Mouse (Mus musculus): ENCODE data around the gene Gnptab. TPM values are rescaled to one million over a fixed set of nuclear protein-coding genes. Genes with fewer than 3 reads are reported as not detected.

Gene Gnptab
- polyA plus RNA-seq, 1 experiment, result 6.1 TPM

- DNase-seq (ENCODE audit: low read depth, low spot score), result no peak
Observed at GRCm38 (mm10) chr10:88374984-88375383, 3.9 kb upstream of the Gnptab start.

DNA sequence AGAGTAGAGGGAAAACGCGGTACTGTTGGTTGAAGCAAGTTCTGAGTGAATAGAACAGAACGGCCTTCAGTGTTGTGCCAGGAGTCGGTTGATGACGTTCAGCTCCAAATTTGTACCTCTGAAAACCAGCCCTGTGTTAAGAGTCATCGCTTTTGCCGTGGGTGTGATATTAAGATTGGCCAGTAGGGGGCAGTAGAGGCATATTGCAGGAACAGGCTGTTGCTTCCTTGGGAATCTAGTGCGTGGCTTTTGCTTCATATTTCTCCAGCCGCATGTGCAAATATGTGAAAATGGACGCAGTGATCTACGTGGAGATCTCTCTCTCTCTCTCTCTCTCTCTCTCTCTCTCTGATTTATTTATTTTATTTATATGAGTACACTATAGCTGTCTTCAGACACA is 2.2 kb upstream of the Gnptab start:
- 4% methylated on average over 11 of the region's 11 CpGs for WGBS
- DNase-seq (ENCODE audit: low read depth, low spot score), result peak; percentile 67

More at GRCm38 (mm10) chr10:88374984-88375383, 3.9 kb upstream of the Gnptab start:
- WGBS, result 49% methylated on average over 10 of the region's 10 CpGs

- no peak for DNase-seq (ENCODE audit: low read depth, low spot score)
- 88% methylated on average over 4 of the region's 4 CpGs for WGBS
Observed at GRCm38 (mm10) chr10:88377666-88378065, 1.3 kb upstream of the Gnptab start.

DNA sequence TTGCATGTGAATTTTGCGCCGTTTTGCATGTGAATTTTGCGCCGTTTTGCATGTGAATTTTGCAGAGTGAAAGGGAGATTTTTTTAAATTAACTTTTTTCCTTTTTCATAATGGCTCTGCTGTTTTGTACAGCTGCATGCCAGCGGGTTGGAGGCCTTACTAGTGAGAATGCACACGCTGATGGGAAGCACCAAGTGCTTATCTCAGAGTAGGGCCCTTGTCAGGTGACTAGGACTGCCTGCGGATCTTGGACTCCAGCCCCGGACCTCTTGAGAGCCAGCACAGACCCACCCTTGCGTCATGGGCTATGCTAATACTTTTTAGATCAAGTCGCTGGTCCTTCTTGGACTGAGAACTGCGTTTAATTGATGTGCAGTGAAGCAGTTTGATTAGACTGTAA is 1.1 kb downstream of the Gnptab start:
- peak; percentile 37 for DNase-seq (ENCODE audit: low read depth, low spot score)
- WGBS, result 3% methylated on average over 11 of the region's 11 CpGs

DNA sequence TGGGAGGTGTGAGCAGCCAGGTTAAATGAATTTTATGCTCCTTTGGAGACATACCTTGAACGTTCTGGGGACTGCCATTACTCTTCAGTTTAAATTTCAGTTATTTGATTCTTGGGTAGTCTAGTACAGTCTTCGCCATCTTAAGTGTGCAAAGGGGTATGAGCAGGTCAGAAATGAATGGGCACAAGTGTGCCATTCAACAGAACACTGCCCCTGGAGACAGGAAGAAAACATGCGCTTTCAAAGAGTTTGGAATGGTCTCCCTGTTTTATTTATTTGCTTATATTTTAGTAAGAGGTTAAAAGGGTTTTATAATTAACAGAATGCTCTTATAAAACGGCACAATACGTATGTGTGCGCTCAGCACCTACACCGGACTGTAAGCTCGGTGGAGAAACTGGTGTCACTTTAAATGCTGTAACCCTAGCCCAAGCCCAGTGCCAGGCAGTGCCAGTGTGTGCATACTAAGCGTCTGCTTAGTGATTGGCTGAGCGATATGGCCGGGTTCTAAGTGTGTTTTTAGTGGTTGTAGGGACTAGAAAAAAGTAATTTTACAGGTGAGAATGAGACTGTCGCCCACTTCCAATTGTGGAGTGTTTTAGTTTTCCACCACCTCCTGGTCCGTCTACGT is 1.6 kb downstream of the Gnptab start:
- no peak for DNase-seq (ENCODE audit: low read depth, low spot score)
- WGBS, result 27% methylated on average over 14 of the region's 14 CpGs

GRCm38 (mm10) chr10:88381286-88381685 is 2.4 kb downstream of the Gnptab start:
- WGBS, result 81% methylated on average over 4 of the region's 4 CpGs
- DNase-seq (ENCODE audit: low read depth, low spot score), result no peak

DNA sequence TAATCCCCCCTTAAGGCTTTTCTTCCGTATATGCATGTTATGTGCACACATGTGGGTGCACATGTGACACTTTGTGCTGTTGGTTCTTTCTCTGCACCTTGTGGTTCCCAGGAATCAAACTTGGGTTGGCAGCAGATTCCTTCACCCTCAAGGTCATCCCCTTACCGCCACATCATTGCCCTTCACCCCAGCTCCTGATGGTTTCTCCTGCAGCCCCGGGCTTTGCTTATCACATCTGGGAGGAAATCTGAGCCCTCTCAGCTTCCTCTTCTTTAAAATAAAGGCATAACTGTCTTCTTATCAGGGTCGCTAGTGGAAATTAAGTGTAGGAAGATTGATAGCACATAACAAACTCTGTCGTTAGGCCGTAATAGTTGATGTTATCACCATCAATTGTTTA is 3.1 kb downstream of the Gnptab start:
- WGBS, result 52% methylated on average over 6 of the region's 6 CpGs
- no peak for DNase-seq (ENCODE audit: low read depth, low spot score)

- no peak for DNase-seq (ENCODE audit: low read depth, low spot score)
- WGBS, result 77% methylated on average over 4 of the region's 4 CpGs
Observed at GRCm38 (mm10) chr10:88383479-88383878, 4.5 kb downstream of the Gnptab start.

- no peak for DNase-seq (ENCODE audit: low read depth, low spot score)
- WGBS, result 19% methylated on average over 5 of the region's 5 CpGs
Observed at GRCm38 (mm10) chr10:88384081-88384480, 5.1 kb downstream of the Gnptab start.

- no peak for DNase-seq (ENCODE audit: low read depth, low spot score)
- 88% methylated on average over 11 of the region's 11 CpGs for WGBS
Observed at GRCm38 (mm10) chr10:88385290-88385689, 6.4 kb downstream of the Gnptab start.

- WGBS, result 69% methylated on average over 6 of the region's 6 CpGs
- no peak for DNase-seq (ENCODE audit: low read depth, low spot score)
Observed at GRCm38 (mm10) chr10:88385758-88386157, 6.8 kb downstream of the Gnptab start.

GRCm38 (mm10) chr10:88386251-88386650 is 7.3 kb downstream of the Gnptab start:
- 77% methylated on average over 6 of the region's 6 CpGs for whole genome bisulfite sequencing
- no peak for DNase-seq (ENCODE audit: low read depth, low spot score)

GRCm38 (mm10) chr10:88389576-88389975 is 10.6 kb downstream of the Gnptab start:
- WGBS, result 69% methylated on average over 4 of the region's 4 CpGs
- no peak for DNase-seq (ENCODE audit: low read depth, low spot score)

GRCm38 (mm10) chr10:88390096-88390790 is 11.3 kb downstream of the Gnptab start:
- no peak for DNase-seq (ENCODE audit: low read depth, low spot score)
- whole genome bisulfite sequencing, result 58% methylated on average over 10 of the region's 10 CpGs

- 93% methylated on average over 9 of the region's 9 CpGs for WGBS
- no peak for DNase-seq (ENCODE audit: low read depth, low spot score)
Observed at GRCm38 (mm10) chr10:88391495-88391894, 12.6 kb downstream of the Gnptab start.

GRCm38 (mm10) chr10:88392181-88392847 is 13.4 kb downstream of the Gnptab start:
- WGBS, result 86% methylated on average over 9 of the region's 9 CpGs
- DNase-seq (ENCODE audit: low read depth, low spot score), result no peak

DNA sequence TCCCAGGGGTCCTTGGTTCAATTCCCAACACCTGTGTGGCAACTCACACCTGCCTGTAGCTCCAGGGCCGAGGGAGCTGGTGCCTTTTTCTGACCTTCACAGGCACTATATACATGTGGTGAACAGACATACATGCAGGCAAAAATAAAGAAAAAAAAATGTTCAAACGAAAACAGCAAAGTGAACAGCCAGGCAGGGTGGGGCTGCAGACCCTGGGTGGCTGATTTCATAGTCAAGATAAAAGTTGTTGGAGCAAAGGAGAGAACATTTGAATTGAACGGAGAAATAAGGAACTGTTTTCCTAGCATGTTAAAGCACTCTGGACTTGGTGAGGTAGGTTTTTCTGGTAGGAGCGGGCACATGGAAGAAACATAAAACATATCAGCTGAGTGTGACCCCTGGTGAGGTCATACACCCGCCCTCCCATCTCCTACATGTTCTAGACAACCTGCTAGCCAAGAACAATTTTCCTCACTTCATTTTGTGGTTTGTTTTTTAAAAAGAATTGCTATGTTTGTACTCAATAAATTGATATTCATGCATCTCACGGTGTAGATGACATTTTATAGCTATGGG is 19.8 kb downstream of the Gnptab start:
- WGBS, result 77% methylated on average over 6 of the region's 6 CpGs
- DNase-seq (ENCODE audit: low read depth, low spot score), result no peak

- 88% methylated on average over 5 of the region's 5 CpGs for WGBS
- DNase-seq (ENCODE audit: low read depth, low spot score), result no peak
Observed at GRCm38 (mm10) chr10:88399271-88399670, 20.3 kb downstream of the Gnptab start.

DNA sequence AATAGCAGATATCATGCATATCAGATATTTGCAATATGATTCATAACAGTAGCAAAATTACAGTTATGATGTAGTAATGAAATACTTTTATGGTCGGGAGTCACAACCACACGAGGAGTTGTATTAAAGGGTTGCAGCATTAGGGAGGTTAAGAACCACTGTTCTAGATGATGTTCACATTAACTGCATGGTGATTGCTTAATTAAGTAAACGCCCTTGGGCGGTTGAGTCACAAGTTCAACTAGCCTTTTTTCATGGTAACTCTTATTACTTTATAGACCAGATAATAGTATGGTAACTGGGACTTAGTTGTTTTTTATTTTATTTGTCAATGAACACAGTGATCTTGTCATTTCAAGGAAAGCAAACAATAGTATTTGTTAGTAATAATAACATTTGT is 24.1 kb downstream of the Gnptab start:
- WGBS, result 76% methylated on average over 4 of the region's 4 CpGs
- no peak for DNase-seq (ENCODE audit: low read depth, low spot score)

- 84% methylated on average over 6 of the region's 6 CpGs for WGBS
- no peak for DNase-seq (ENCODE audit: low read depth, low spot score)
Observed at GRCm38 (mm10) chr10:88404220-88404619, 25.3 kb downstream of the Gnptab start.

GRCm38 (mm10) chr10:88405812-88406211 is 26.9 kb downstream of the Gnptab start:
- DNase-seq (ENCODE audit: low read depth, low spot score), result no peak
- 76% methylated on average over 7 of the region's 7 CpGs for WGBS

All from large intestine, adult 2 months (tissue).